In genomic region chr7:134892972-134893371, GRCm38 (mm10) we compare ENCODE assay signal across 9 mouse cellular contexts. TPM values are rescaled to one million over a fixed set of nuclear protein-coding genes. Genes with fewer than 3 reads are reported as not detected.
A peak's percentile ranks its signal among the peaks of the same experiment; 100 is the strongest.
DNase-seq lines count a peak whose midpoint lies in the region; ATAC-seq and TF ChIP-seq lines count a peak whose summit lies in the region.
"Had no signal": no experiment of that assay in that cellular context is flagged by ENCODE, and none has a peak within 500 bp of the region (broad histone marks: within the 10 kb centered on the region; RNA-seq: fewer than 3 reads in every experiment).

No protein-coding gene starts in this region.

- H3K36me3 ChIP-seq in hindbrain, embryonic 11.5 days (ENCODE audit: control insufficient read depth, insufficient read depth, low read length): no peaks in the 10 kb centered on the region
- H3K36me3 ChIP-seq in hindbrain, embryonic 14.5 days (replicated peaks; ENCODE audit: control insufficient read depth, insufficient read depth): no peaks in the 10 kb centered on the region
- H3K36me3 ChIP-seq in E14TG2a.4 (ENCODE audit: insufficient read depth, low read length): peaks cover 5% of the 10 kb centered on the region; the same call in 1 of the 2 replicates

- H3K4me3 ChIP-seq in hindbrain, embryonic 11.5 days (ENCODE audit: low read depth, low read length): no peak overlapping the region
- no peak overlapping the region for H3K4me3 ChIP-seq in hindbrain, embryonic 14.5 days (replicated peaks; ENCODE audit: low read length)
- H3K4me3 ChIP-seq in E14TG2a.4 (replicated peaks; ENCODE audit: low read length): no peak overlapping the region

- no peak overlapping the region for H3K27ac ChIP-seq in hindbrain, embryonic 11.5 days (ENCODE audit: low read depth, low read length)
- H3K27ac ChIP-seq in hindbrain, embryonic 14.5 days: no peak overlapping the region

- peak; percentile 63 for TF ChIP-seq CTCF in E14TG2a.4 (conservative IDR thresholded peaks at IDR 0.05; ENCODE audit: low read length)

- H3K27me3 ChIP-seq in hindbrain, embryonic 11.5 days (ENCODE audit: control insufficient read depth, insufficient read depth, low read length): no peaks in the 10 kb centered on the region
- H3K27me3 ChIP-seq in hindbrain, embryonic 14.5 days (ENCODE audit: control insufficient read depth, insufficient read depth, low read length): no peaks in the 10 kb centered on the region
- H3K27me3 ChIP-seq in E14TG2a.4 (ENCODE audit: insufficient read depth, low read length): no peaks in the 10 kb centered on the region

- no peaks in the 10 kb centered on the region for H3K4me1 ChIP-seq in hindbrain, embryonic 11.5 days (replicated peaks; ENCODE audit: control insufficient read depth, insufficient read depth, low read length)
- peaks cover 8% of the 10 kb centered on the region; the same call in 1 of the 2 replicates for H3K4me1 ChIP-seq in hindbrain, embryonic 14.5 days (replicated peaks; ENCODE audit: control insufficient read depth, insufficient read depth, low read length)
- H3K4me1 ChIP-seq in E14TG2a.4 (replicated peaks; ENCODE audit: low read depth, low read length): 0 out of 2 replicates have a peak, but pooled peaks cover 7% of the 10 kb centered on the region

- WGBS in hindbrain, embryonic 11.5 days: 87% methylated on average over 4 of the region's 4 CpGs
- 97% methylated on average over 4 of the region's 4 CpGs for WGBS in hindbrain, embryonic 14.5 days

- ATAC-seq in hindbrain, embryonic 11.5 days (ENCODE audit: low FRiP score): no peak
- ATAC-seq in hindbrain, embryonic 14.5 days (ENCODE audit: low FRiP score): no peak
- no peak for ATAC-seq in monocyte, adult 5-6 weeks (replicated peaks; ENCODE audit: insufficient number of reproducible peaks, low FRiP score, low TSS enrichment, poor library complexity, severe bottlenecking)

- H3K9ac ChIP-seq in hindbrain, embryonic 11.5 days (ENCODE audit: low read depth, low read length): no peak overlapping the region
- no peak overlapping the region for H3K9ac ChIP-seq in hindbrain, embryonic 14.5 days

- peak; percentile 25 for DNase-seq in hindbrain, embryonic 11.5 days (ENCODE audit: low spot score)
- DNase-seq in hindbrain, embryonic 14.5 days (ENCODE audit: low spot score): no peak
- DNase-seq in NIH3T3 (ENCODE audit: low read depth): peak; percentile 26
- peak; percentile 12 to 14 for DNase-seq in kidney, postnatal 4 days
- no peak for DNase-seq in urinary bladder, postnatal 36 days (ENCODE audit: low spot score in 2 of 2)

- no peak overlapping the region for H3K4me2 ChIP-seq in hindbrain, embryonic 11.5 days (replicated peaks; ENCODE audit: low read depth, low read length)
- H3K4me2 ChIP-seq in hindbrain, embryonic 14.5 days (replicated peaks): no peak overlapping the region

- H3K9me3 ChIP-seq in hindbrain, embryonic 11.5 days (ENCODE audit: control insufficient read depth, low read length): no peaks in the 10 kb centered on the region
- H3K9me3 ChIP-seq in hindbrain, embryonic 14.5 days (ENCODE audit: control insufficient read depth, low read length): no peaks in the 10 kb centered on the region
- no peaks in the 10 kb centered on the region for H3K9me3 ChIP-seq in E14TG2a.4 (ENCODE audit: low read length)

RNA-seq across cellular contexts. Expression of gene Fam196a, which starts 45.3 kb away (rescaled TPM):
- 2.4 and 3.1 TPM in 2 replicates for polyA plus RNA-seq in hindbrain, embryonic 11.5 days (2014; fragmentation: Nextera tagmentation; extraction: Ambion mirVana)
- polyA plus RNA-seq in hindbrain, embryonic 14.5 days (2014; fragmentation: Nextera tagmentation; extraction: Ambion mirVana): 14.0 and 15.9 TPM in 2 replicates
- not detected in 3 replicates for total RNA-seq in monocyte, adult 5-6 weeks (2017)
- total RNA-seq: heart, postnatal 14 days had no signal
- polyA plus RNA-seq: spleen, adult 2 months had no signal

Comparison
In these comparisons a context has a peak if more than half of its experiments do, and no peak if none do; other contexts are left out.
1. DNase-seq: peak in hindbrain, embryonic 11.5 days (single experiment), NIH3T3 (single experiment) and kidney, postnatal 4 days (2 of 2); none in hindbrain, embryonic 14.5 days (single experiment) and urinary bladder, postnatal 36 days (0 of 2).